Mouse (Mus musculus): ENCODE results near the gene Ift172. TPM values are rescaled to one million over a fixed set of nuclear protein-coding genes. Genes with fewer than 3 reads are reported as not detected.

Gene Ift172
- total and polyA plus RNA-seq, 3 experiments = 28.0 to 42.9 (median 37.2) TPM

- Histone ChIP-seq H3K4me3 (no peak overlapping the region), H3K79me2 (replicated peaks; ENCODE audit: control insufficient read depth, insufficient read depth, low read length) (no peaks in the 10 kb centered on the region), H3K27me3 (ENCODE audit: control insufficient read depth, insufficient read depth, low read length) (no peaks in the 10 kb centered on the region), H3K9ac (ENCODE audit: low read depth, low read length) (no peak overlapping the region), H3K27ac (no peak overlapping the region), H3K4me1 (ENCODE audit: control insufficient read depth, insufficient read depth, low read length) (no peaks in the 10 kb centered on the region), H3K36me3 (ENCODE audit: control insufficient read depth, insufficient read depth, low read length) (no peaks in the 10 kb centered on the region; the same call in 1 of the 2 replicates)
- no peak for TF ChIP-seq EP300 (IDR thresholded peaks at IDR 0.05; ENCODE audit: insufficient read depth, low read depth, low read length)
- TF ChIP-seq CTCF (IDR thresholded peaks at IDR 0.05) = no peak
- TF ChIP-seq POLR2A (IDR thresholded peaks at IDR 0.05; ENCODE audit: insufficient read depth, low read depth, low read length) = no peak
- intact Hi-C loops (cut with DNase I) = no loop called here
- WGBS = 77% methylated on average over 20 of the region's 20 CpGs
- no peak for DNase-seq
These were observed 11.5 kb downstream of the Ift172 start for GRCm38 (mm10) chr5:31279245-31279988.

GRCm38 (mm10) chr5:31273018-31273417 is 17.9 kb downstream of the Ift172 start:
- no peaks in the 10 kb centered on the region for H3K27me3 ChIP-seq (ENCODE audit: control insufficient read depth, insufficient read depth, low read length)
- H3K79me2 ChIP-seq (replicated peaks; ENCODE audit: control insufficient read depth, insufficient read depth, low read length) = no peaks in the 10 kb centered on the region
- no peaks in the 10 kb centered on the region for H3K4me1 ChIP-seq (ENCODE audit: control insufficient read depth, insufficient read depth, low read length)
- H3K36me3 ChIP-seq (ENCODE audit: control insufficient read depth, insufficient read depth, low read length) = no peaks in the 10 kb centered on the region
- WGBS = 86% methylated on average over 6 of the region's 6 CpGs
- H3K4me3 ChIP-seq = no peak overlapping the region
- TF ChIP-seq POLR2A (IDR thresholded peaks at IDR 0.05; ENCODE audit: insufficient read depth, low read depth, low read length) (no peak), CTCF (IDR thresholded peaks at IDR 0.05) (no peak)
- no peak overlapping the region for H3K9ac ChIP-seq (ENCODE audit: low read depth, low read length)
- DNase-seq = no peak
- intact Hi-C loops (cut with DNase I) = no loop called here
- no peak overlapping the region for H3K27ac ChIP-seq

GRCm38 (mm10) chr5:31267686-31268085 is 23.2 kb downstream of the Ift172 start:
- no peak for DNase-seq
- intact Hi-C loops (cut with DNase I) = no loop called here
- Histone ChIP-seq H3K9ac (ENCODE audit: low read depth, low read length) (no peak overlapping the region), H3K27me3 (ENCODE audit: control insufficient read depth, insufficient read depth, low read length) (no peaks in the 10 kb centered on the region), H3K4me3 (no peak overlapping the region), H3K36me3 (ENCODE audit: control insufficient read depth, insufficient read depth, low read length) (no peaks in the 10 kb centered on the region), H3K27ac (no peak overlapping the region), H3K79me2 (replicated peaks; ENCODE audit: control insufficient read depth, insufficient read depth, low read length) (no peaks in the 10 kb centered on the region), H3K4me1 (ENCODE audit: control insufficient read depth, insufficient read depth, low read length) (no peaks in the 10 kb centered on the region)
- no peak for TF ChIP-seq POLR2A (IDR thresholded peaks at IDR 0.05; ENCODE audit: insufficient read depth, low read depth, low read length)
- no peak for TF ChIP-seq CTCF (IDR thresholded peaks at IDR 0.05)
- no peak for TF ChIP-seq EP300 (IDR thresholded peaks at IDR 0.05; ENCODE audit: insufficient read depth, low read depth, low read length)
- 75% methylated on average over 6 of the region's 6 CpGs for WGBS

GRCm38 (mm10) chr5:31266101-31266500 is 24.8 kb downstream of the Ift172 start:
- Histone ChIP-seq H3K9ac (ENCODE audit: low read depth, low read length) (no peak overlapping the region), H3K27me3 (ENCODE audit: control insufficient read depth, insufficient read depth, low read length) (no peaks in the 10 kb centered on the region), H3K4me3 (no peak overlapping the region), H3K36me3 (ENCODE audit: control insufficient read depth, insufficient read depth, low read length) (no peaks in the 10 kb centered on the region), H3K27ac (no peak overlapping the region), H3K79me2 (replicated peaks; ENCODE audit: control insufficient read depth, insufficient read depth, low read length) (no peaks in the 10 kb centered on the region), H3K4me1 (ENCODE audit: control insufficient read depth, insufficient read depth, low read length) (no peaks in the 10 kb centered on the region)
- no peak for TF ChIP-seq POLR2A (IDR thresholded peaks at IDR 0.05; ENCODE audit: insufficient read depth, low read depth, low read length)
- TF ChIP-seq CTCF (IDR thresholded peaks at IDR 0.05) = no peak
- no peak for TF ChIP-seq EP300 (IDR thresholded peaks at IDR 0.05; ENCODE audit: insufficient read depth, low read depth, low read length)
- 60% methylated on average over 7 of the region's 7 CpGs for WGBS
- no peak for DNase-seq
- intact Hi-C loops (cut with DNase I) = no loop called here

GRCm38 (mm10) chr5:31257616-31258015 is 33.3 kb downstream of the Ift172 start:
- Histone ChIP-seq H3K27me3 (ENCODE audit: control insufficient read depth, insufficient read depth, low read length) (no peaks in the 10 kb centered on the region), H3K4me1 (ENCODE audit: control insufficient read depth, insufficient read depth, low read length) (peaks cover 16% of the 10 kb centered on the region), H3K4me3 (no peak overlapping the region), H3K36me3 (ENCODE audit: control insufficient read depth, insufficient read depth, low read length) (no peaks in the 10 kb centered on the region), H3K9ac (ENCODE audit: low read depth, low read length) (no peak overlapping the region), H3K27ac (no peak overlapping the region), H3K79me2 (replicated peaks; ENCODE audit: control insufficient read depth, insufficient read depth, low read length) (no peaks in the 10 kb centered on the region)
- 62% methylated on average over 11 of the region's 11 CpGs for WGBS
- intact Hi-C loops (cut with DNase I) = no loop called here
- peak in 1 of 2 experiments; percentile 22 for DNase-seq
- TF ChIP-seq POLR2A (IDR thresholded peaks at IDR 0.05; ENCODE audit: insufficient read depth, low read depth, low read length) = no peak
- no peak for TF ChIP-seq EP300 (IDR thresholded peaks at IDR 0.05; ENCODE audit: insufficient read depth, low read depth, low read length)
- TF ChIP-seq CTCF (IDR thresholded peaks at IDR 0.05) = no peak

GRCm38 (mm10) chr5:31255971-31256370 is 34.9 kb downstream of the Ift172 start:
- no peak for DNase-seq
- Histone ChIP-seq H3K36me3 (ENCODE audit: control insufficient read depth, insufficient read depth, low read length) (no peaks in the 10 kb centered on the region), H3K4me1 (ENCODE audit: control insufficient read depth, insufficient read depth, low read length) (peaks cover 16% of the 10 kb centered on the region), H3K27ac (no peak overlapping the region), H3K27me3 (ENCODE audit: control insufficient read depth, insufficient read depth, low read length) (no peaks in the 10 kb centered on the region), H3K9ac (ENCODE audit: low read depth, low read length) (no peak overlapping the region), H3K79me2 (replicated peaks; ENCODE audit: control insufficient read depth, insufficient read depth, low read length) (no peaks in the 10 kb centered on the region), H3K4me3 (no peak overlapping the region)
- WGBS = 65% methylated on average over 2 of the region's 2 CpGs
- intact Hi-C loops (cut with DNase I) = no loop called here
- TF ChIP-seq POLR2A (IDR thresholded peaks at IDR 0.05; ENCODE audit: insufficient read depth, low read depth, low read length) (no peak), EP300 (IDR thresholded peaks at IDR 0.05; ENCODE audit: insufficient read depth, low read depth, low read length) (no peak), CTCF (IDR thresholded peaks at IDR 0.05) (no peak)
